Mouse (Mus musculus) neural tube, embryonic 11.5 days (tissue): ENCODE data around the gene Tmed9. TPM values are rescaled to one million over a fixed set of nuclear protein-coding genes. Genes with fewer than 3 reads are reported as not detected.
"Not testable (repeated sequence)": the region's sequence is repeated elsewhere in the genome, so short reads cannot be mapped to it uniquely, and the experiment has no call there.

ENCODE experiments used
- ATAC-seq: fragments of 200-750 bp; cut with Nextera tagmentation; 2 replicates; pipeline ENCODE4 v1.8.0; 2017; ENCODE audit warnings: moderate number of reproducible peaks, mild to moderate bottlenecking, moderate TSS enrichment, moderate library complexity; ENCODE audit not compliant: insufficient read depth, low FRiP score, low TSS enrichment
- DNase-seq: peaks from one replicate; pipeline ENCODE4 v3.0.0-alpha.2; 2015; ENCODE audit warnings: low spot score
- H3K27ac ChIP-seq: fragments of 300-500 bp; sonication (generic); 2 replicates; pipeline ENCODE4 v1.5.1; 2014; ENCODE audit warnings: low read depth, mild to moderate bottlenecking, low read length
- H3K27me3 ChIP-seq: fragments of 300-500 bp; sonication (generic); 2 replicates; pipeline ENCODE4 v1.6.1; 2014; ENCODE audit warnings: mild to moderate bottlenecking, low read length, mixed read lengths; ENCODE audit not compliant: control insufficient read depth, insufficient read depth
- H3K36me3 ChIP-seq: fragments of 300-500 bp; sonication (generic); 2 replicates; pipeline ENCODE4 v1.6.1; 2014; ENCODE audit warnings: mild to moderate bottlenecking, low read length, moderate library complexity, mixed read lengths; ENCODE audit not compliant: control insufficient read depth, insufficient read depth
- H3K4me1 ChIP-seq: fragments of 300-500 bp; sonication (generic); 2 replicates; pipeline ENCODE4 v1.6.1; 2014; ENCODE audit warnings: low read length, mixed read lengths; ENCODE audit not compliant: control insufficient read depth, insufficient read depth
- H3K4me2 ChIP-seq: fragments of 300-500 bp; sonication (generic); 2 replicates; pipeline ENCODE4 v1.6.1; 2014; ENCODE audit warnings: low read depth, mild to moderate bottlenecking, moderate library complexity
- H3K4me3 ChIP-seq: fragments of 300-500 bp; sonication (generic); 2 replicates; pipeline ENCODE4 v1.5.1; 2014; ENCODE audit warnings: low read depth, low read length
- H3K9ac ChIP-seq: fragments of 300-500 bp; sonication (generic); 2 replicates; pipeline ENCODE4 v1.6.1; 2014; ENCODE audit warnings: mild to moderate bottlenecking, low read length
- H3K9me3 ChIP-seq: fragments of 300-500 bp; sonication (generic); 2 replicates; pipeline ENCODE4 v1.6.1; 2016; ENCODE audit warnings: low read length; ENCODE audit not compliant: control insufficient read depth
- WGBS: fragments of 180-500 bp; shearing (Covaris S2); extraction: QIAGEN DNeasy Blood & Tissue Kit; methylation state at CpG from one replicate; pipeline ENCODE4 v1.1.7; 2014; 5-methylcytosine and 5-hydroxymethylcytosine counted together
- polyA plus RNA-seq: library from polyadenylated mRNA; unstranded; fragments of >200 nt; fragmentation: Nextera tagmentation; extraction: Ambion mirVana; gene quantifications from 2 replicates; pipeline ENCODE4 v1.2.1, GENCODE M21; 2014

The Tmed9 gene
- polyA plus RNA-seq, 1 experiment from 2014 or later, result 51.6 TPM

- WGBS, result 82% methylated on average over 2 of the region's 2 CpGs
- Histone ChIP-seq H3K4me2 (no peak overlapping the region), H3K36me3 (no peaks in the 10 kb centered on the region), H3K4me3 (no peak overlapping the region), H3K27me3 (no peaks in the 10 kb centered on the region), H3K27ac (no peak overlapping the region), H3K9me3 (no peaks in the 10 kb centered on the region), H3K4me1 (peaks cover 11% of the 10 kb centered on the region), H3K9ac (no peak overlapping the region)
- DNase-seq (no peak), ATAC-seq (no peak)
Observed at GRCm38 (mm10) chr13:55571977-55572376, 1.6 kb upstream of the Tmed9 start.

DNA sequence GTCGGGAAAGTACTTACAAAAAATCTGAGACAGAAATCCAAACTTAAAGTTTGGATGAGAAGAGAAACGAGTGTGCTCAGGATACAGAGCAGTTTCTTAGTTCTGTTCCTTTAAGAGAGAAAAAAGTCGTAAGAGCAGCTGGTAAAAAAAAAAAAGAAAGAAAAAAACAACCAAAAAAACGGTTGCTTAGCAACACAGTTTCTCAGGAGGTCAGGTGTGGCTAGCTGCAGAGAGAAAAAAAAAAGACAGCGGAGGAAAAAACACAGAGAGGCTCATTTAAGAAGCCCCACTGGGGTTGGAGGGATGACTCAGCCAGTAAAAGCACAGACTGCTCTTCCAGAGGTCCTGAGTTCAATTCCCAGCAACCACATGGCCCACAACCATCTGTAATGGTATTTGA is 789 bp downstream of the Tmed9 start:
- no peaks in the 10 kb centered on the region for H3K36me3 ChIP-seq
- H3K4me1 ChIP-seq, result peaks cover 5% of the 10 kb centered on the region
- ATAC-seq, result no peak
- no peaks in the 10 kb centered on the region; the same call in 1 of the 2 replicates for H3K9me3 ChIP-seq
- H3K27me3 ChIP-seq, result no peaks in the 10 kb centered on the region
- WGBS, result 80% methylated on average over 5 of the region's 5 CpGs
- no peak overlapping the region for H3K4me3 ChIP-seq
- DNase-seq, result no peak
- H3K9ac ChIP-seq, result no peak overlapping the region
- no peak overlapping the region for H3K4me2 ChIP-seq
- H3K27ac ChIP-seq, result no peak overlapping the region

DNA sequence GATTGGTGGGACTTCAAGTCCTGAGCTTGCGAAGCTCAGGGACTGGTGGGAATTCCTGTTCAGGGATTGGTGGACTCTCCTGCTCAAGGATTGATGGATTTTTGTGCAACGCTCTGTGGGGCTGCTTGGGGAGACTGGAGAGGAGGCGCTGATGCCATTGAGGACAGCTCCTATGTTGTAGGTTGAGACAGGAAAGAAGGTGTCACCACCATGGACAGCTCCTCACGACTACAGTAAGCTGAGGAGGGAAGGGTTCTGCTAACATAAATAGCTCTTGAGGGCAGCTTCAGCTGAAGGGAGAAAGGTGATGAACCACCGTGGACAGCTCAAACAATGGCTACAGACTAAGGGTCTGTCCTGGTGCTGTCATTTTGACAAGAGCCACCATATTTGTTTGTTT is 2.4 kb downstream of the Tmed9 start:
- Histone ChIP-seq H3K27me3 (no peaks in the 10 kb centered on the region), H3K9ac (no peak overlapping the region), H3K9me3 (no peaks in the 10 kb centered on the region; the same call in 1 of the 2 replicates), H3K4me1 (no peaks in the 10 kb centered on the region), H3K36me3 (no peaks in the 10 kb centered on the region), H3K4me3 (no peak overlapping the region), H3K27ac (no peak overlapping the region), H3K4me2 (no peak overlapping the region)
- 63% methylated on average over 5 of the region's 5 CpGs for WGBS
- DNase-seq (no peak), ATAC-seq (no peak)

DNA sequence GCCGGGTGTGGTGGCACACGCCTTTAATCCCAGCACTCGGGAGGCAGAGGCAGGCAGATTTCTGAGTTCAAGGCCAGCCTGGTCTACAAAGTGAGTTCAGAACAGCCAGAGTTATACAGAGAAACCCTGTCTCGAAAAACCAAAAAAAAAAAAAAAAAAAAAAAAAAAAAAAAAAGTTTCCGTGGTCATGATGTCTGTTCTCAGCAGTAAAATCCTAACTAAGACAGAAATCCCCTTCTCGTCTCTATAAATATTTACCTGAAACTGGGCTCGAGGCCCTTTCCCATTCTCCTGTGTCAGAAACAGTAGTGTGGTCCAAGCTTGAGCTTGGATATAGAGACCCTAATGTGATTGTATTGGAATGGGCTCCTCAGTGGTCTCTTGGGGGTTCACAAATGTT is 3.3 kb downstream of the Tmed9 start:
- not testable (repeated sequence) for ATAC-seq
- 86% methylated on average over 7 of the region's 7 CpGs for WGBS

DNA sequence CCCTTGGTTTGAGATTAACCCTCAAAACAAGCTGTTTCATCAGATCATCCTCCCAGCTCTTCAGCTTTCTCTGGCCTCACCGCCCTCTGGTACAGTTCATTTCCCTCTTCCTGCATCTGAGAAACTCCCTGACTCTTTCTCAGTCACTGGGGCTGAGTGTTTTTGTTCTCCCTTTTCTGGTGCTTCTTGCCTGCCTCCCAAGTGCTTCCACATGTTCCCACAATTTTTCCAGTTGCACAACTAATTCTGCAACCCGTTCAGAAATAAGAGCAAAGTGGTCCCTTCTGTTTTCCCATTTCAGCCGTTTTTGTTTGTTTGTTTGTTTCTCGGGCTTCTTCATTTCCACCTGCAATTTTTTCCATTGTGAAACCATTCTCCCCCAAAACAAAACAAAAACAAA is 4.6 kb downstream of the Tmed9 start:
- no peaks in the 10 kb centered on the region for H3K36me3 ChIP-seq
- no peaks in the 10 kb centered on the region for H3K4me1 ChIP-seq
- no peaks in the 10 kb centered on the region; the same call in 1 of the 2 replicates for H3K9me3 ChIP-seq
- H3K4me2 ChIP-seq, result no peak overlapping the region
- no peaks in the 10 kb centered on the region for H3K27me3 ChIP-seq
- ATAC-seq, result no peak
- 78% methylated on average over 4 of the region's 4 CpGs for WGBS
- H3K4me3 ChIP-seq, result no peak overlapping the region
- no peak for DNase-seq
- no peak overlapping the region for H3K9ac ChIP-seq
- H3K27ac ChIP-seq, result no peak overlapping the region

More for the DNA sequence above, 3.3 kb downstream of the Tmed9 start:
- not testable (repeated sequence) for H3K36me3 ChIP-seq, H3K4me1 ChIP-seq, H3K27me3 ChIP-seq, H3K27ac ChIP-seq, H3K9me3 ChIP-seq, H3K4me2 ChIP-seq, H3K4me3 ChIP-seq, H3K9ac ChIP-seq, DNase-seq

DNA sequence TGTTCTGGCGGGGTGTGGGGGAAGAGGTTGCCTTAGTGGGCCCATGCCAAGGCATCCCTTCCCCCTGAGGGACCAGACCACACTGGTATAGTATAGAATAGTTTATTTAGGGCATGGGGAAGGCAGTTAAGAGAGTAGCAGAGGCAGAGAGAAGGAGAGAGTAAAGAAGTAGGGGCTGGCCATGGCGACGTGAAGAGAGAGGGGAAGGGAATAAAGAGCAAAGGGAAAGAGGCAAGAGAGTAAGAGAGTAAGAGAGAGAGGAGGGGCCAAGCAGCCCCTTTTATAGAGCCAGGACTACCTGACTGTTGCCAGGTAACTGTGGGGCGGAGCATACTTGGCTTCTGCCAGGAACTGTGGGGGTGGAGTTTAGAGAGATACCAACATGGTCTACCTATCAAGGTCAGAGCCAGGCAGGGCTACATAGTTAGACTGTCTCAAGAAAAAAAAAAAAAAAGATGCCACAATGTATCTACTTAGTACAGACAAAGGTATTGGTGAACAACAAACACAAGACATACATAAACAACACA is 18.5 kb downstream of the Tmed9 start:
- DNase-seq (no peak), ATAC-seq (0 out of 2 replicates have a peak, but pooled peaks have one; percentile 45)
- 65% methylated on average over 4 of the region's 4 CpGs for WGBS
- H3K4me2 ChIP-seq, result no peak overlapping the region
- no peaks in the 10 kb centered on the region for H3K4me1 ChIP-seq
- no peaks in the 10 kb centered on the region for H3K9me3 ChIP-seq
- no peak overlapping the region for H3K27ac ChIP-seq
- peaks cover 14% of the 10 kb centered on the region for H3K36me3 ChIP-seq
- no peak overlapping the region for H3K9ac ChIP-seq
- H3K4me3 ChIP-seq, result no peak overlapping the region
- no peaks in the 10 kb centered on the region for H3K27me3 ChIP-seq

DNA sequence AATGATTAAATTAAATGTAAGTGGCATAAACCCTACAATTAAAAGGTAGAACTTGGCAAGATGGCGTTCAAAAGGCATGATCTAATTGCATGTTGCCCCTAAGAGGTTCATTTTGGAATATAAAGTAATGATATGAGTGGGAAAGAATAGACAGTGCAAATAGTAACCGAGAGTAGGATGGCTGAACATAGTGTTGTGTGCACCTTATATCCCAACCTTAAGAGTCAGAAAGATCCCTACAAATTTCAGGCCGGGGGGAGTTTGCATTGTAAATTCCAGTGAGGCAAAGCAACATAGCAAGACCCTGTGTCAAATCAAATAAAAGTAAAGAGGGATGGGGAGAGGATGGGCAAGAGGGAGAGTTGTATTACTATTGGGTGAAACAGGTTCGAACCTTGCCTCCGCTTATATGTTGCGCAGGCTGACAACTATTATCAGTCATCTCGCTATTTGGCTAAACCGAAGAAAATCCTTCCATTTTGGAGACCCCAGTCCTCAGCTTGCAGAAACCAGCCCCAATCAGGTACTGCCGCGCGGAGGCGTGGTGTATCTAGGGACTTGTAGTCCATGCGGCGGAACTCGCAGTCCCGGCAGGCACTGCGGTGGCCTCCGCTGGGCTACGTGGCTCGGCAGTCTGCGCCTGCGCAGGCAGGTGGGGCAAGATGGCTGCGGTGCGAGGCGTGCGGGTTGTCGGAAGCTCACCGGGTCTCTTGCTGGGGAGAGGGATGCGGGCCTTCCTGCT is 19.2 kb downstream of the Tmed9 start:
- Histone ChIP-seq H3K4me3 (peak overlapping the region; percentile 59), H3K9me3 (no peaks in the 10 kb centered on the region), H3K27me3 (no peaks in the 10 kb centered on the region), H3K36me3 (peaks cover 18% of the 10 kb centered on the region), H3K27ac (peak overlapping the region; percentile 56; the same call in 1 of the 2 replicates), H3K9ac (peak overlapping the region; percentile 74), H3K4me2 (peak overlapping the region; percentile 52), H3K4me1 (no peaks in the 10 kb centered on the region)
- WGBS, result 5% methylated on average over 29 of the region's 29 CpGs
- DNase-seq (peak; percentile 99), ATAC-seq (peak; percentile 98)

DNA sequence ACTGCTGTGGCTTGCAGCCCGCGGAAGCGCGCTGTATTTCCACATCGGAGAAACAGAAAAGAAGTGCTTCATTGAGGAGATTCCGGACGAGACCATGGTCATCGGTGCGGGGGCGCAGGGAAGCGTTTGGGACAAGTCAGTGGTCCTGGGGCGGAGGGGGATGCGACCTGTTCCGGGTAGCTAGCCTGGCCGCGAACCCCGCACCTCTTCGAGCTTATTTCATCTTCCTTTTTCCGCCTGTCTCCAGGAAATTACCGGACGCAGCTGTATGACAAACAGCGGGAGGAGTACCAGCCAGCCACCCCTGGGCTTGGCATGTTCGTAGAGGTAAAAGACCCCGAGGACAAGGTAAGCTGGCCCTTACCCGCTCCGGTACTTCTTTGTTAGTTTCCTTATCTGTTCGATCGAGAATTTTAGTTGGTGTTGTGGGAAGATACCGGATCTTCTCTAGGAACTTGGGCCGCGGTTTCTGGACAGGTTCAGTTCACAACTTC is 19.8 kb downstream of the Tmed9 start:
- Histone ChIP-seq H3K4me1 (no peaks in the 10 kb centered on the region), H3K9me3 (no peaks in the 10 kb centered on the region), H3K4me2 (peak overlapping the region; percentile 52), H3K9ac (peak overlapping the region; percentile 74), H3K27ac (no peak overlapping the region), H3K36me3 (peaks cover 19% of the 10 kb centered on the region), H3K27me3 (no peaks in the 10 kb centered on the region), H3K4me3 (peak overlapping the region; percentile 59)
- DNase-seq (no peak), ATAC-seq (peak; percentile 65)
- under 1% methylated on average over 31 of the region's 31 CpGs for WGBS

- no peak overlapping the region for H3K4me2 ChIP-seq
- no peak overlapping the region for H3K4me3 ChIP-seq
- 92% methylated on average over 12 of the region's 12 CpGs for WGBS
- ATAC-seq, result no peak
- H3K9ac ChIP-seq, result no peak overlapping the region
- H3K36me3 ChIP-seq, result peaks cover 19% of the 10 kb centered on the region
- H3K9me3 ChIP-seq, result no peaks in the 10 kb centered on the region
- H3K27me3 ChIP-seq, result no peaks in the 10 kb centered on the region
- H3K4me1 ChIP-seq, result peaks cover 4% of the 10 kb centered on the region; the same call in 1 of the 2 replicates
- no peak for DNase-seq
- no peak overlapping the region for H3K27ac ChIP-seq
Observed at GRCm38 (mm10) chr13:55595375-55595774, 21.8 kb downstream of the Tmed9 start.
